Mouse (Mus musculus): Measurements from ENCODE around the gene Vmn2r77. TPM values are rescaled to one million over a fixed set of nuclear protein-coding genes. Genes with fewer than 3 reads are reported as not detected.

The Vmn2r77 gene
- polyA plus RNA-seq (2014; fragmentation: Illumina TruSeq; extraction: RNeasy Lipid Tissue Mini Kit (QIAGEN cat#74804); ENCODE audit: low read depth, low replicate concordance) = not detected

DNA sequence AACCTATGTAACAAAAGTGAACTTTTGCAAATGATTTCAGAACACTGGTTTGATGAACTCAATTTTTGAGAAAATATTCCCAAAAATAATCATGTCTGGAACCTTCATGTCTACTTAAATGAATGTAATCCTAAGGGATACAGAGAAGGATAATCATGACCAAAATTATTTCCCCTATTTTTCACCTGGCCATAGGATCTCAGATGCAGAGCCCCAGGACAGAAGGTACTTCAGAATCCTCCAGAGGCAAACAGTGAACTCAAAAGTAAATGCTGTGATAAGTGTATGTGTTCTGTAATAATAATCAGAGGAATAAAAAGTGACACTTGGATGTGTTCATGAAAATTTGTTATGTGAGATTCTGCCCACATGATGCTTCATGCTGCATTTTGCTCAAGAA is at the start of gene Vmn2r77:
Vmn2r77 (plus strand) TSS at position 301 of the 400 bp plus-strand sequence.

DNA sequence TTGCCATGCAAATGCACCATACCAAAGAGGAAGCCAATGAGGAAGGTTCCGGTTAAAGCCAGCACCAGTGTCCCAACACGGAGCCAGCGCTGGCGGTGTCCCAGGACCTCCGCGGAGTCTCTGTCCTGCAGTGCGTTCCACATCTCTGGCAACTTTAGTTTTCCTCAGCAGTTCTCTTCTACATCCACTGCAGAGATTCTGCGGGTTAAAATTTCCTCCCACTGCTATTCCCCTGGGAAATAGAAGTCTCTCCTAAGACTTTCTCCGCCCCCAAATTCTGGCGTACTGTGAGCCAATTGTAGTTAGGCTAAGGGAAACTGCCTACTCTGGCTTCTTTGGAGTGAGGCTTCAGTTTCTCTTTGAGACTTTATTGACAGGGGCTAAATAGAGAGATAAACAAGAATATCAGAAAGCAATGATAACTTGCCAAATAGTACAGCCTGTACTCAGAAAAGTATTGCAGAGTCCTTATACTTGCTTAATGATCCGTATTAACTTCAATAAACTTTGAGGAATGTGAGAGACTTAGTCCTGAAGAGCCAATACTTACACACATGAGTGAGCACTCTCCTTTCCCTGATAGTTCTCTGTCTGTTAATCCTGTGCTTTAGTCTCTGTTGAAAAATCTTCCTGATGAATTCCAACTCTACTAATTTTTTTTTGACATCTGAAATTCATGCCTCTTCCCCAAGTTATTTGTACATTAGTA is 19.1 kb upstream of the Vmn2r77 start, which contains the start of gene Folh1:
Folh1 (minus strand) TSS at position 327 of the 709 bp plus-strand sequence.

Other genes starting within 250 kb of the Vmn2r77 start
- not detected for gene Olfr295, start 211.2 kb upstream of the Vmn2r77 start, polyA plus RNA-seq (2014; fragmentation: Illumina TruSeq; extraction: RNeasy Lipid Tissue Mini Kit (QIAGEN cat#74804); ENCODE audit: low read depth, low replicate concordance)
- not detected for gene Olfr294, start 178.4 kb upstream of the Vmn2r77 start, polyA plus RNA-seq (2014; fragmentation: Illumina TruSeq; extraction: RNeasy Lipid Tissue Mini Kit (QIAGEN cat#74804); ENCODE audit: low read depth, low replicate concordance)
- not detected for gene Olfr293, start 146.0 kb upstream of the Vmn2r77 start, polyA plus RNA-seq (2014; fragmentation: Illumina TruSeq; extraction: RNeasy Lipid Tissue Mini Kit (QIAGEN cat#74804); ENCODE audit: low read depth, low replicate concordance)
- not detected for gene Olfr292, start 106.7 kb upstream of the Vmn2r77 start, polyA plus RNA-seq (2014; fragmentation: Illumina TruSeq; extraction: RNeasy Lipid Tissue Mini Kit (QIAGEN cat#74804); ENCODE audit: low read depth, low replicate concordance)
- gene Folh1, start 19.1 kb upstream of the Vmn2r77 start, polyA plus RNA-seq (2014; fragmentation: Illumina TruSeq; extraction: RNeasy Lipid Tissue Mini Kit (QIAGEN cat#74804); ENCODE audit: low read depth, low replicate concordance) = 15.5 TPM
- gene Vmn2r78, start 120.1 kb downstream of the Vmn2r77 start, polyA plus RNA-seq (2014; fragmentation: Illumina TruSeq; extraction: RNeasy Lipid Tissue Mini Kit (QIAGEN cat#74804); ENCODE audit: low read depth, low replicate concordance) = not detected
- gene Vmn2r79, start 201.1 kb downstream of the Vmn2r77 start, polyA plus RNA-seq (2014; fragmentation: Illumina TruSeq; extraction: RNeasy Lipid Tissue Mini Kit (QIAGEN cat#74804); ENCODE audit: low read depth, low replicate concordance) = 0.06 TPM